Mouse (Mus musculus) forebrain, embryonic 14.5 days (tissue): ENCODE measurements around the gene Ier5. TPM values are rescaled to one million over a fixed set of nuclear protein-coding genes. Genes with fewer than 3 reads are reported as not detected.
A peak's percentile ranks its signal among the peaks of the same experiment; 100 is the strongest.

Experiments used
- ATAC-seq: fragments of 200-750 bp; cut with Nextera tagmentation; 2 replicates; pipeline ENCODE4 v1.8.0; 2017; ENCODE audit warnings: mild to moderate bottlenecking, moderate library complexity
- DNase-seq: peaks from one replicate; pipeline ENCODE4 v3.0.0-alpha.2; 2015; ENCODE audit warnings: low spot score
- H3K27ac ChIP-seq: fragments of 300-500 bp; sonication (generic); 2 replicates; pipeline ENCODE4 v1.5.1; 2014; ENCODE audit warnings: low read depth, mild to moderate bottlenecking, control low read depth, low read length, moderate library complexity
- H3K27me3 ChIP-seq: fragments of 300-500 bp; sonication (generic); replicated peaks from 2 replicates; pipeline ENCODE4 v1.6.1; 2014; ENCODE audit warnings: low read length, control low read depth, mixed read lengths; ENCODE audit not compliant: control insufficient read depth, insufficient read depth
- H3K36me3 ChIP-seq: fragments of 300-500 bp; sonication (generic); 2 replicates; pipeline ENCODE4 v1.6.1; 2014; ENCODE audit warnings: low read length, control low read depth; ENCODE audit not compliant: control insufficient read depth, insufficient read depth
- H3K4me1 ChIP-seq: fragments of 300-500 bp; sonication (generic); 2 replicates; pipeline ENCODE4 v1.6.1; 2014; ENCODE audit warnings: antibody characterized with exemption, low read length, control low read depth; ENCODE audit not compliant: control insufficient read depth, insufficient read depth
- H3K4me2 ChIP-seq: fragments of 300-500 bp; sonication (generic); 2 replicates; pipeline ENCODE4 v1.6.1; 2014; ENCODE audit warnings: mild to moderate bottlenecking, control low read depth, low read length
- H3K4me3 ChIP-seq: fragments of 300-500 bp; sonication (generic); 2 replicates; pipeline ENCODE4 v1.5.1; 2014; ENCODE audit warnings: low read depth, low read length, control low read depth
- H3K9ac ChIP-seq: fragments of 300-500 bp; sonication (generic); 2 replicates; pipeline ENCODE4 v1.6.1; 2014; ENCODE audit warnings: mild to moderate bottlenecking, low read length, control low read depth, moderate library complexity
- H3K9me3 ChIP-seq: fragments of 300-500 bp; sonication (generic); replicated peaks from 2 replicates; pipeline ENCODE4 v1.6.1; 2016; ENCODE audit warnings: low read length, control low read depth, mixed read lengths; ENCODE audit not compliant: control insufficient read depth
- WGBS: fragments of 180-500 bp; shearing (Covaris S2); extraction: QIAGEN DNeasy Blood & Tissue Kit; methylation state at CpG from one replicate; pipeline ENCODE4 v1.1.7; 2014; 5-methylcytosine and 5-hydroxymethylcytosine counted together
- polyA plus RNA-seq: library from polyadenylated mRNA; unstranded; fragments of >200 nt; fragmentation: Nextera tagmentation; extraction: Ambion mirVana; gene quantifications from 2 replicates; pipeline ENCODE4 v1.2.1, GENCODE M21; 2014

Gene Ier5
- polyA plus RNA-seq, 1 experiment from 2014 or later: 24.6 TPM

DNA sequence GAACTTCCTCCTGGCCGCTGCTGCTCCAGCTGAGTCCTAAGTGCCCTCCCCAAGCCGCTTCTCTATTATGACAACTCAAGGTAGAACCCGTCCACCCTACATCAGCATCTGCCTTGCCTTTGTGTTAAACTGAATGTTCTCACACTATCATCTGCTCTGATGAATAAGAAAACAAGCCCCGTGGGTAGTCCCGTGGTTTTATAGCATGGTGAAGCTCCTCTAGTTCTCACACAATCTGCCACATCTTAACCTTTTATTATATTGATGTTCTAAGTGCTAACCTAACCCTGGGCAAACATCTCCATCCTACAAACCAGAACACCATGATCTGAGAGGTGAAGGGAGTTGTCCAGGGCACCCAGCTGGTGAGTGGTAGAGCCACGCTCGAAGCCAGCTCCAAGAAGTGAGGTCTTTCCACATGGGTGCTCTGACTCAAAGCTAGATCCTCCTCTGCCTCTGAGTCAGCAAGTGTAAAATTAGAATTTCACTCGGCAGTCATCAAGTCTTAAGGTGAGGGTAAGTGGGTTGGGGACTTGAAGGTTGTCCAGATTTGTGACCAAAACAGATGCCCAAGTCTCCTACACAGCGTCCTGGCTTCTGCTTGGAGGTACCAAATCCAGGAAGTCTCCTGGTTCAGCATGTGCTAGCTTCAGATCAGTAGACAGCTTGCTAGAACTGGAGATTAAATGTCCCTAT, 48.4 kb downstream of the Ier5 start:
- Histone ChIP-seq H3K4me1 (peaks cover 26% of the 10 kb centered on the region), H3K36me3 (no peaks in the 10 kb centered on the region), H3K9ac (no peak overlapping the region), H3K9me3 (no peaks in the 10 kb centered on the region), H3K27me3 (no peaks in the 10 kb centered on the region), H3K4me3 (no peak overlapping the region), H3K27ac (no peak overlapping the region), H3K4me2 (no peak overlapping the region)
- 89% methylated on average over 9 of the region's 9 CpGs for WGBS
- DNase-seq (no peak), ATAC-seq (no peak)

DNA sequence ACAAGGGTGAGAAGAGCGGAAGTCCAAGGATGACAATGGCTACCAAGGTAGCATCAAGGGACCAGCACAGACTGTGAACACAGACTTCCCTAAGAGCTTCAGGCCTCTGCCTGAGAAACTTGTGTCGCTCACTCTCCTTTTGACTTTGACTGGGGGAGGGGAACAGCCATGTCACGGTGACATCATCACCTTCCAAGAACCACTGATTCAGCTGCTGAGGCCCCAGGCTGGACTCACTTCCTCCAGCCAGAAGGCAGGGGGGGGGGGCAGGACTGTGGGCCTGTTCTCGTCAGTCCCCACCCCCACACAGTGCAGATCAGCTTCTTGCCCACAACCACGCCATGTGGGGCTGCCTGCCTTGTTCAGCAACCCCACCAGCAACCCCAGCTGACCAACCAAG, 49.3 kb downstream of the Ier5 start:
- H3K27me3 ChIP-seq: no peaks in the 10 kb centered on the region
- no peak overlapping the region for H3K27ac ChIP-seq
- WGBS: 60% methylated on average over 5 of the region's 5 CpGs
- H3K4me3 ChIP-seq: no peak overlapping the region
- H3K9ac ChIP-seq: no peak overlapping the region
- H3K4me2 ChIP-seq: no peak overlapping the region
- peaks cover 26% of the 10 kb centered on the region for H3K4me1 ChIP-seq
- no peaks in the 10 kb centered on the region for H3K9me3 ChIP-seq
- ATAC-seq (no peak), DNase-seq (no peak)
- no peaks in the 10 kb centered on the region for H3K36me3 ChIP-seq

DNA sequence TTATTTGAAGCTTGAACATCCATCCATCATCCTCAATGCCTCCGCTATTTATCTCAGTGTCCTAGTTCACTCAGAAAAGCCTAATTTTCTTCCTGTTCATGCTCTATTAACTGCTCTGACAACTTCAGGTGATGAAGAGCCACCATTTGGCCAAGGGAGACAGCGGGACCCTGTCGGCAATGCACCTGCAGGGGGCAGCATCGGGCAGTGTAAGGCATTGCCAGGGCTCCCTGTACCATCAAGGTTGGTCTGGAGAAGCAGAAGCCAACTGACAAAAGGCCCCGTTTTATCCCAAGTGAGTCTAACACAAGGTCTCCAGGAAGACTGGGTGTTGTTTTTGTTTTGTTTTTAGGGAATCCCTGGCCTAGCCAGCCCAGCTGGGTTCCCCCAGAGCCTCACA, 50.5 kb downstream of the Ier5 start:
- no peak overlapping the region for H3K27ac ChIP-seq
- peaks cover 26% of the 10 kb centered on the region for H3K4me1 ChIP-seq
- H3K36me3 ChIP-seq: no peaks in the 10 kb centered on the region
- H3K4me3 ChIP-seq: no peak overlapping the region
- H3K4me2 ChIP-seq: no peak overlapping the region
- 0 out of 2 replicates have a peak overlapping the region, but pooled peaks have one; percentile 33 for H3K9ac ChIP-seq
- no peaks in the 10 kb centered on the region for H3K9me3 ChIP-seq
- 6% methylated on average over 5 of the region's 5 CpGs for WGBS
- no peaks in the 10 kb centered on the region for H3K27me3 ChIP-seq
- ATAC-seq (peak; percentile 87), DNase-seq (peak; percentile 93)

Other genes with a start within 250 kb of the Ier5 start
- gene Cacna1e, start 215.1 kb downstream of the Ier5 start, polyA plus RNA-seq: 6.7 and 13.9 TPM in 2 replicates
- 0.80 and 1.2 TPM in 2 replicates for gene Mr1, start 47.2 kb upstream of the Ier5 start, polyA plus RNA-seq
- gene Stx6, start 59.1 kb upstream of the Ier5 start, polyA plus RNA-seq: 97.7 and 109 TPM in 2 replicates
- gene BC034090, start 144.8 kb upstream of the Ier5 start, polyA plus RNA-seq: 2.4 TPM in 2 replicates